Mouse (Mus musculus): ENCODE data around the gene H3f3b.
"Not testable (repeated sequence)": the region's sequence is repeated elsewhere in the genome, so short reads cannot be mapped to it uniquely, and the experiment has no call there.

Gene H3f3b

GRCm38 (mm10) chr11:116049610-116050009 lies 21.8 kb upstream of the H3f3b start:
- in situ Hi-C loops (cut with MboI, MseI), result no loop called here

- in situ Hi-C loops (cut with MboI, MseI), result no loop called here
Measured at GRCm38 (mm10) chr11:116045173-116045572, 17.4 kb upstream of the H3f3b start.

- in situ Hi-C loops (cut with MboI, MseI), result no loop called here
Measured at GRCm38 (mm10) chr11:116043286-116043685, 15.5 kb upstream of the H3f3b start.

GRCm38 (mm10) chr11:116042372-116043138 lies 14.8 kb upstream of the H3f3b start:
- in situ Hi-C loops (cut with MboI, MseI), result no loop called here

GRCm38 (mm10) chr11:116041833-116042232 lies 14.1 kb upstream of the H3f3b start:
- in situ Hi-C loops (cut with MboI, MseI), result no loop called here

- in situ Hi-C loops (cut with MboI, MseI), result no loop called here
Measured at GRCm38 (mm10) chr11:116040593-116040992, 12.8 kb upstream of the H3f3b start.

GRCm38 (mm10) chr11:116037826-116038225 lies 10.1 kb upstream of the H3f3b start:
- in situ Hi-C loops (cut with MboI, MseI), result no loop called here

- in situ Hi-C loops (cut with MboI, MseI), result no loop called here
Measured at GRCm38 (mm10) chr11:116036671-116037070, 8.9 kb upstream of the H3f3b start.

- in situ Hi-C loops (cut with MboI, MseI), result loop anchor here (5.0 kb wide), 1 partner anchor 38 kb away; no protein-coding TSS in a partner anchor
Measured at GRCm38 (mm10) chr11:116034584-116034983, 6.8 kb upstream of the H3f3b start.

GRCm38 (mm10) chr11:116030898-116031845 lies 3.4 kb upstream of the H3f3b start:
- in situ Hi-C loops (cut with MboI, MseI), result loop anchor here (5.0 kb wide), 1 partner anchor 41 kb away; no protein-coding TSS in a partner anchor

GRCm38 (mm10) chr11:116030088-116030897 lies 2.5 kb upstream of the H3f3b start, which contains the start of gene Unk:
Gene Unk (plus strand): TSS chr11:116030322.
- in situ Hi-C loops (cut with MboI, MseI), result loop anchor here (5.0 kb wide), 1 partner anchor 42 kb away; no protein-coding TSS in a partner anchor

- in situ Hi-C loops (cut with MboI, MseI), result no loop called here
Measured at GRCm38 (mm10) chr11:116029086-116029865, 1.5 kb upstream of the H3f3b start.

- in situ Hi-C loops (cut with MboI, MseI), result no loop called here
Measured at GRCm38 (mm10) chr11:116028177-116028865, 559 bp upstream of the H3f3b start.

- in situ Hi-C loops (cut with MboI, MseI), result no loop called here
Measured at GRCm38 (mm10) chr11:116025056-116025845, 2.5 kb downstream of the H3f3b start.

- in situ Hi-C loops (cut with MboI, MseI), result no loop called here
Measured at GRCm38 (mm10) chr11:116024356-116024808, 3.4 kb downstream of the H3f3b start.

- in situ Hi-C loops (cut with MboI, MseI), result no loop called here
Measured at GRCm38 (mm10) chr11:116023771-116024355, 3.9 kb downstream of the H3f3b start.

- in situ Hi-C loops (cut with MboI, MseI), result not testable (repeated sequence)
Measured at GRCm38 (mm10) chr11:116023074-116023770, 4.5 kb downstream of the H3f3b start.

GRCm38 (mm10) chr11:116022256-116022780 lies 5.4 kb downstream of the H3f3b start:
- in situ Hi-C loops (cut with MboI, MseI), result no loop called here

Measured in T-helper 2 cell (primary cell).